Mouse (Mus musculus): Measurements from ENCODE around the gene Hist2h2aa1. TPM values are rescaled to one million over a fixed set of nuclear protein-coding genes. Genes with fewer than 3 reads are reported as not detected.
"Not testable (repeated sequence)": the region's sequence is repeated elsewhere in the genome, so short reads cannot be mapped to it uniquely, and the experiment has no call there.

Hist2h2aa1 gene
- polyA plus RNA-seq, 1 experiment from 2014 or later = 14.4 TPM

GRCm38 (mm10) chr3:96262979-96263550 lies 17.8 kb downstream of the Hist2h2aa1 start, which contains the start of gene Hist2h4:
TSS of gene Hist2h4 (minus strand) at chr3:96263311.
- H3K27me3 ChIP-seq (replicated peaks) = no peaks in the 10 kb centered on the region
- H3K36me3 ChIP-seq (replicated peaks) = no peaks in the 10 kb centered on the region
- peaks cover 33% of the 10 kb centered on the region for H3K4me1 ChIP-seq
- peak within 1 kb of the TSS; percentile 62 for H3K4me3 ChIP-seq
- H3K27ac ChIP-seq = peak within 1 kb of the TSS; percentile 98
- H3K9me3 ChIP-seq = no peaks in the 10 kb centered on the region
- peak; percentile 90 for ATAC-seq (replicated peaks)
- peak within 1 kb of the TSS; percentile 72 for H3K4me2 ChIP-seq
- under 1% methylated on average over 40 of the region's 40 CpGs for WGBS
- peak within 1 kb of the TSS; percentile 74 for H3K9ac ChIP-seq

GRCm38 (mm10) chr3:96263558-96264403 lies 18.5 kb downstream of the Hist2h2aa1 start:
- no peaks in the 10 kb centered on the region for H3K27me3 ChIP-seq (replicated peaks)
- H3K4me1 ChIP-seq = peaks cover 35% of the 10 kb centered on the region
- H3K36me3 ChIP-seq (replicated peaks) = no peaks in the 10 kb centered on the region
- H3K4me3 ChIP-seq = peak overlapping the region; percentile 62
- peak; percentile 43 for ATAC-seq (replicated peaks)
- H3K27ac ChIP-seq = peak overlapping the region; percentile 98
- H3K9me3 ChIP-seq = no peaks in the 10 kb centered on the region
- 3% methylated on average over 27 of the region's 27 CpGs for WGBS
- H3K9ac ChIP-seq = peak overlapping the region; percentile 34
- peak overlapping the region; percentile 72 for H3K4me2 ChIP-seq

GRCm38 (mm10) chr3:96264404-96264949 lies 19.2 kb downstream of the Hist2h2aa1 start:
- no peak for ATAC-seq (replicated peaks)
- H3K9ac ChIP-seq = no peak overlapping the region
- H3K9me3 ChIP-seq = no peaks in the 10 kb centered on the region
- H3K4me2 ChIP-seq = peak overlapping the region; percentile 72
- H3K27ac ChIP-seq = peak overlapping the region; percentile 98
- no peaks in the 10 kb centered on the region for H3K27me3 ChIP-seq (replicated peaks)
- peaks cover 35% of the 10 kb centered on the region for H3K4me1 ChIP-seq
- no peaks in the 10 kb centered on the region for H3K36me3 ChIP-seq (replicated peaks)
- WGBS = 65% methylated on average over 7 of the region's 7 CpGs
- 0 out of 2 replicates have a peak overlapping the region, but pooled peaks have one; percentile 62 for H3K4me3 ChIP-seq

- WGBS = 94% methylated on average over 8 of the region's 8 CpGs
- Histone ChIP-seq H3K4me1 (peaks cover 37% of the 10 kb centered on the region), H3K4me3 (no peak overlapping the region), H3K27me3 (replicated peaks) (no peaks in the 10 kb centered on the region), H3K4me2 (no peak overlapping the region), H3K9me3 (no peaks in the 10 kb centered on the region), H3K9ac (no peak overlapping the region), H3K27ac (no peak overlapping the region), H3K36me3 (replicated peaks) (no peaks in the 10 kb centered on the region)
- no peak for ATAC-seq (replicated peaks)
Measured at GRCm38 (mm10) chr3:96266132-96266710, 20.9 kb downstream of the Hist2h2aa1 start.

GRCm38 (mm10) chr3:96267541-96267940 lies 22.2 kb downstream of the Hist2h2aa1 start:
- Histone ChIP-seq H3K4me1 (peaks cover 23% of the 10 kb centered on the region), H3K27ac (no peak overlapping the region)
- WGBS = 79% methylated on average over 4 of the region's 4 CpGs

GRCm38 (mm10) chr3:96268051-96268775 lies 22.9 kb downstream of the Hist2h2aa1 start, which contains the start of gene Hist2h3b:
TSS of gene Hist2h3b (plus strand) at chr3:96268654.
- Histone ChIP-seq H3K9me3 (no peaks in the 10 kb centered on the region), H3K36me3 (replicated peaks) (no peaks in the 10 kb centered on the region), H3K27me3 (replicated peaks) (no peaks in the 10 kb centered on the region), H3K4me3 (peak within 1 kb of the TSS; percentile 48), H3K4me1 (peaks cover 23% of the 10 kb centered on the region), H3K4me2 (peak within 1 kb of the TSS; percentile 86), H3K27ac (peak within 1 kb of the TSS; percentile 95), H3K9ac (peak within 1 kb of the TSS; percentile 48)
- WGBS = 22% methylated on average over 29 of the region's 30 CpGs
- peak; percentile 52 for ATAC-seq (replicated peaks)

More at GRCm38 (mm10) chr3:96267541-96267940, 22.2 kb downstream of the Hist2h2aa1 start:
- no peaks in the 10 kb centered on the region for H3K9me3 ChIP-seq
- no peaks in the 10 kb centered on the region for H3K27me3 ChIP-seq (replicated peaks)
- no peak overlapping the region for H3K9ac ChIP-seq
- no peak for ATAC-seq (replicated peaks)
- H3K4me2 ChIP-seq = no peak overlapping the region
- no peaks in the 10 kb centered on the region for H3K36me3 ChIP-seq (replicated peaks)
- no peak overlapping the region for H3K4me3 ChIP-seq

- 0% methylated on average over 13 of the region's 44 CpGs for WGBS
- peak overlapping the region; percentile 48 for H3K9ac ChIP-seq
- peaks cover 20% of the 10 kb centered on the region for H3K4me1 ChIP-seq
- ATAC-seq (replicated peaks) = peak; percentile 34
- not testable (repeated sequence) for H3K27me3 ChIP-seq (replicated peaks); H3K36me3 ChIP-seq (replicated peaks); H3K9me3 ChIP-seq
- peak overlapping the region; percentile 48 for H3K4me3 ChIP-seq
- peak overlapping the region; percentile 86 for H3K4me2 ChIP-seq
- peak overlapping the region; percentile 95 for H3K27ac ChIP-seq
Measured at GRCm38 (mm10) chr3:96268776-96269378, 23.6 kb downstream of the Hist2h2aa1 start.

- Histone ChIP-seq H3K36me3 (replicated peaks) (no peaks in the 10 kb centered on the region), H3K27me3 (replicated peaks) (no peaks in the 10 kb centered on the region), H3K9ac (peak within 1 kb of the TSS; percentile 65), H3K9me3 (no peaks in the 10 kb centered on the region), H3K4me2 (peak within 1 kb of the TSS; percentile 86), H3K27ac (peak within 1 kb of the TSS; percentile 95), H3K4me3 (peak within 1 kb of the TSS; percentile 48), H3K4me1 (peaks cover 12% of the 10 kb centered on the region)
- WGBS = under 1% methylated on average over 45 of the region's 45 CpGs
- peak; percentile 97 for ATAC-seq (replicated peaks)
Measured at GRCm38 (mm10) chr3:96269511-96270474, 24.5 kb downstream of the Hist2h2aa1 start, which contains the start of gene Hist2h2bb. TSS of gene Hist2h2bb (plus strand) at chr3:96269752.

- Histone ChIP-seq H3K9ac (no peak overlapping the region), H3K4me1 (peaks cover 13% of the 10 kb centered on the region), H3K36me3 (replicated peaks) (no peaks in the 10 kb centered on the region), H3K27ac (no peak overlapping the region), H3K4me2 (no peak overlapping the region), H3K9me3 (no peaks in the 10 kb centered on the region), H3K27me3 (replicated peaks) (no peaks in the 10 kb centered on the region), H3K4me3 (no peak overlapping the region)
- no peak for ATAC-seq (replicated peaks)
- WGBS = 88% methylated on average over 17 of the region's 17 CpGs
Measured at GRCm38 (mm10) chr3:96273591-96274465, 28.5 kb downstream of the Hist2h2aa1 start.

- Histone ChIP-seq H3K27me3 (replicated peaks) (peaks cover 8% of the 10 kb centered on the region; the same call in 1 of the 2 replicates), H3K4me2 (peak overlapping the region; percentile 82), H3K9me3 (no peaks in the 10 kb centered on the region), H3K4me1 (peaks cover 9% of the 10 kb centered on the region), H3K9ac (peak overlapping the region; percentile 43), H3K36me3 (replicated peaks) (no peaks in the 10 kb centered on the region), H3K27ac (peak overlapping the region; percentile 92), H3K4me3 (peak overlapping the region; percentile 54)
- 15% methylated on average over 8 of the region's 8 CpGs for WGBS
- no peak; the same call in 1 of the 2 replicates for ATAC-seq (replicated peaks)
Measured at GRCm38 (mm10) chr3:96277428-96277799, 32.1 kb downstream of the Hist2h2aa1 start.
